Mouse (Mus musculus): ENCODE results near the gene Cdhr4.
"Not testable (repeated sequence)": the region's sequence is repeated elsewhere in the genome, so short reads cannot be mapped to it uniquely, and the experiment has no call there.

Gene Cdhr4

GRCm38 (mm10) chr9:108010385-108010784, 18.1 kb downstream of the Cdhr4 start:
- no peak for DNase-seq (ENCODE audit: low spot score)

GRCm38 (mm10) chr9:108013577-108013976, 21.3 kb downstream of the Cdhr4 start:
- not testable (repeated sequence) for DNase-seq (ENCODE audit: low spot score)

- DNase-seq (ENCODE audit: low spot score) = no peak
Observed at GRCm38 (mm10) chr9:108017127-108017526, 24.8 kb downstream of the Cdhr4 start.

GRCm38 (mm10) chr9:108020741-108021140, 28.4 kb downstream of the Cdhr4 start:
- no peak for DNase-seq (ENCODE audit: low spot score)

GRCm38 (mm10) chr9:108023216-108023615, 30.9 kb downstream of the Cdhr4 start:
- no peak for DNase-seq (ENCODE audit: low spot score)

- no peak for DNase-seq (ENCODE audit: low spot score)
Observed at GRCm38 (mm10) chr9:108026584-108026983, 34.3 kb downstream of the Cdhr4 start.

- no peak for DNase-seq (ENCODE audit: low spot score)
Observed at GRCm38 (mm10) chr9:108027867-108028266, 35.6 kb downstream of the Cdhr4 start.

GRCm38 (mm10) chr9:108032126-108032525, 39.8 kb downstream of the Cdhr4 start:
- DNase-seq (ENCODE audit: low spot score) = no peak

GRCm38 (mm10) chr9:108035331-108036156, 43.2 kb downstream of the Cdhr4 start:
- no peak for DNase-seq (ENCODE audit: low spot score)

- DNase-seq (ENCODE audit: low spot score) = no peak
Observed at GRCm38 (mm10) chr9:108044751-108045492, 52.6 kb downstream of the Cdhr4 start.

GRCm38 (mm10) chr9:108046582-108046981, 54.3 kb downstream of the Cdhr4 start:
- no peak for DNase-seq (ENCODE audit: low spot score)

GRCm38 (mm10) chr9:108047601-108048565, 55.6 kb downstream of the Cdhr4 start:
- DNase-seq (ENCODE audit: low spot score) = no peak

GRCm38 (mm10) chr9:108048566-108048955, 56.3 kb downstream of the Cdhr4 start:
- DNase-seq (ENCODE audit: low spot score) = peak; percentile 44

- peak; percentile 97 for DNase-seq (ENCODE audit: low spot score)
Observed at GRCm38 (mm10) chr9:108049016-108049455, 56.7 kb downstream of the Cdhr4 start, which contains the start of gene Gmppb. Gene Gmppb (plus strand): TSS chr9:108049242.

Data from MN1 (cell line).